Mouse (Mus musculus): Measurements from ENCODE around the gene Zfp865. TPM values are rescaled to one million over a fixed set of nuclear protein-coding genes. Genes with fewer than 3 reads are reported as not detected.
A peak's percentile ranks its signal among the peaks of the same experiment; 100 is the strongest.

Gene Zfp865
- polyA plus RNA-seq, 1 experiment from 2014 or later = 8.4 TPM

DNA sequence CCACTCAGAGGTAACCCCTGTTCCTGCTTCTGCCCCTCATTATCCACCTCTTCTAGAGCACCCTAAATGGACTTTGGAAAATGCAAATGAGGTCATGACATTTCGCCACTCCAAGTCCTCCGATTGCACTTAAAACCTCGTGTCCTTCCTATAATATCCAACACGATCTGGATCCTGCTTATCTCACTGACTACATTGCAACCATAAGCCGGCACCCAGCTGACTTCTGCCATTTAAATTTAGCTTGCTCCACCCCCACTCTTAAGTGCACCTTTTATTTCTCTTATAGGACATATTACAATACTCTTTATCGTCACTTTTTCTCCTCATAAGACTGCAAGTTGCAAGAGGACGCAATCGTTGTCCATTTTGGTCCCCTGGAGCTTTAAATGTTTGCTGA lies 17.3 kb downstream of the Zfp865 start:
- no peak for ATAC-seq (replicated peaks)
- peaks cover 26% of the 10 kb centered on the region for H3K36me3 ChIP-seq (replicated peaks)
- peak overlapping the region; percentile 57 for H3K4me3 ChIP-seq
- 90% methylated on average over 8 of the region's 8 CpGs for WGBS
- no peaks in the 10 kb centered on the region for H3K9me3 ChIP-seq
- H3K27me3 ChIP-seq (replicated peaks) = no peaks in the 10 kb centered on the region
- H3K9ac ChIP-seq = no peak overlapping the region
- H3K27ac ChIP-seq = peak overlapping the region; percentile 97
- H3K4me2 ChIP-seq = peak overlapping the region; percentile 58
- peaks cover 19% of the 10 kb centered on the region for H3K4me1 ChIP-seq

DNA sequence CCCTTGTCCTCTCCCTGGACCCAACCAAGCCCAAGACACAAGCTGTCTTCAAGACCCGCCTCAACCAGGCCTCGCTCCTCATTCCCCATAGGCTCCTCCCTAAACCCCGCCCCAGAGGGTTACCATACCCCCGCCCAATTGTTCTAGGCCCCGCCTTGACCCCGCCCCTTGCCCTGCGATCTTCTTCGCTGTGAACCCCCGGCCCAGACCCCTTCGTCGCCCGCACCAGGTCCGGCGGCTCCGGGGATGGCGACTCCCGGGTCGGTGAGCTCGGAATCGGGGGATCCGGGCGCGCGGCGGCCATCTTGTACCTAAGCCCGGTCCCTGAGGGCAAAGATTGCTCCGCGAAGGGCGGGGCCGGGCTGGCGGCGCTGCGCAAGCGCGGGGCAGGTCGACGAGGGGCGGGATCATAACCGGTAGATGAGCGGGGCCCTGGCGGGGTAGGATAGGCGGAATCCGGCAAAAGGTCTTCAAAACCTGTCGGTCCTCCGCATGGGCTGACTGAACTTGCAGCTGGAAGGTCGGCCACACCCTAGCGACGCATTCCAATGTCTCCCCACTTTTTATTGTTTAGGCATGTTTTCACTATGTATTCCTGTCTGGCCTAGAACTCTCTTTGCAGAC lies 18.0 kb downstream of the Zfp865 start, which contains the start of gene Zfp784:
TSS of gene Zfp784 (minus strand) at position 338 of the 624 bp plus-strand sequence.
- H3K4me3 ChIP-seq = peak within 1 kb of the TSS; percentile 57
- peaks cover 20% of the 10 kb centered on the region for H3K36me3 ChIP-seq (replicated peaks)
- peaks cover 19% of the 10 kb centered on the region for H3K4me1 ChIP-seq
- H3K9ac ChIP-seq = peak within 1 kb of the TSS; percentile 64
- ATAC-seq (replicated peaks) = peak; percentile 95
- H3K27me3 ChIP-seq (replicated peaks) = no peaks in the 10 kb centered on the region
- peak within 1 kb of the TSS; percentile 97 for H3K27ac ChIP-seq
- no peaks in the 10 kb centered on the region for H3K9me3 ChIP-seq
- under 1% methylated on average over 48 of the region's 48 CpGs for WGBS
- peak within 1 kb of the TSS; percentile 58 for H3K4me2 ChIP-seq

DNA sequence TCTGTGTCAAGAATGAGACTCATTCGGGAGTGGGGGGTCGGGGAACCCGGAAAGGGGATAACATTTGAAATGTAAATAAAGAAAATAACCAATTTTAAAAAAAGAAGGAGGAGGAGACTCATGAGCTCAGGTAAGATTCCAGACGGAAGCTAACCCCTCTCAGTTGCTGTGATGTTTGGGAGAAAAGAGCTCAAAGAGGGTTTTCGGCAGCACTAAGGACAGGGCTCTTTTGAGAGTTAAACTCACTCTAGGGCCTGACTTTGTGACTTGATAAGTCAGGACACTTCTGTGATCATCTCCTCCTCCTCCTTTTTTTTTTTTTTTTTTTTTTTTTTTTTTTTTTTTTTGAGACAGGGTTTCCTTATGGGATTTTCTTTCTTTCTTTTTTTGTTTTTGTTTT lies 18.8 kb downstream of the Zfp865 start:
- Histone ChIP-seq H3K9ac (peak overlapping the region; percentile 64), H3K27me3 (replicated peaks) (no peaks in the 10 kb centered on the region), H3K36me3 (replicated peaks) (peaks cover 15% of the 10 kb centered on the region; the same call in 1 of the 2 replicates), H3K4me1 (peaks cover 19% of the 10 kb centered on the region), H3K4me2 (peak overlapping the region; percentile 58), H3K27ac (peak overlapping the region; percentile 97), H3K4me3 (peak overlapping the region; percentile 57), H3K9me3 (no peaks in the 10 kb centered on the region)
- 28% methylated on average over 5 of the region's 5 CpGs for WGBS
- no peak for ATAC-seq (replicated peaks)

DNA sequence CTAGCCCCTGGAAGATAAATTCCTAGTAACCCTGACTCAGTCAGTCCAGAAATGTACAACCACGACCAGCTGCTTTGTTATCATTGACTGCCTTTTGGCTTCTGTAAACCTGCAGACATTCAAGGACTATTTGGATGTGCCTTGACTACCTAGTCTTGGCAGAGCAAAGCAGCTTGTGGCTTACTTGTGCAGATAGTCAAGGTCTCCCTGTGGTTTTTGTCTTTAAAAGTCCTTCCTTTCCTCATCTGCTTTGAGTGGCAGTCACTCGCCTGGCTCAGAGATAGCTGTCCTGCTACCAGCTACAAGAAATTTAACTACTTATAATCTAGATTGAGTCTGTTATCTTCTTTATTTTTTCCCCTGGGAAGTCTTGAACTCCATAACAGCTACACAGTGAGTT lies 24.8 kb downstream of the Zfp865 start:
- no peaks in the 10 kb centered on the region for H3K9me3 ChIP-seq
- no peak overlapping the region for H3K4me2 ChIP-seq
- H3K9ac ChIP-seq = no peak overlapping the region
- H3K4me1 ChIP-seq = no peaks in the 10 kb centered on the region
- H3K36me3 ChIP-seq (replicated peaks) = no peaks in the 10 kb centered on the region
- 77% methylated on average over 2 of the region's 2 CpGs for WGBS
- no peak for ATAC-seq (replicated peaks)
- no peaks in the 10 kb centered on the region for H3K27me3 ChIP-seq (replicated peaks)
- no peak overlapping the region for H3K27ac ChIP-seq
- no peak overlapping the region for H3K4me3 ChIP-seq

DNA sequence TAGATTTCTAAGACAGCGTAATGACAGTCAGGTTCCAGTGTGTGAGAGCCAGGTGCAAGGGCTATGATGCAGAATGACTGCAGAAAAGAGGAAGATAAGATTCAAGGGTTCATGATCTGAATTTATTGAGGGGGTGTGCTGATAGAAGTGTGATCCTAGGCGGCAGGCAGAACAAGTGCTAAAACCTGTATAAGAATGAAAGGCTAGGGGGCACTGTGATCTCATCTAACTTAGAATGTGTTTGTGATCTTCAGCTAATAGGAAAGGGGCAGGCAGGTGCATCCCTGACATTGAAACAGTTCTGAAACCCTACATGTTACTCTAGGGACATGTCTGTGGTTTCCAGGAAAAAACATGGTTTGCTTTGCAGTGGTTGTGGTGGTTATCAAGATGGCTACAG lies 25.9 kb downstream of the Zfp865 start:
- ATAC-seq (replicated peaks) = no peak
- Histone ChIP-seq H3K9ac (no peak overlapping the region), H3K4me2 (no peak overlapping the region), H3K9me3 (no peaks in the 10 kb centered on the region), H3K27ac (no peak overlapping the region), H3K27me3 (replicated peaks) (no peaks in the 10 kb centered on the region), H3K4me3 (no peak overlapping the region), H3K36me3 (replicated peaks) (no peaks in the 10 kb centered on the region), H3K4me1 (peaks cover 9% of the 10 kb centered on the region)
- WGBS = 76% methylated on average over 2 of the region's 2 CpGs

DNA sequence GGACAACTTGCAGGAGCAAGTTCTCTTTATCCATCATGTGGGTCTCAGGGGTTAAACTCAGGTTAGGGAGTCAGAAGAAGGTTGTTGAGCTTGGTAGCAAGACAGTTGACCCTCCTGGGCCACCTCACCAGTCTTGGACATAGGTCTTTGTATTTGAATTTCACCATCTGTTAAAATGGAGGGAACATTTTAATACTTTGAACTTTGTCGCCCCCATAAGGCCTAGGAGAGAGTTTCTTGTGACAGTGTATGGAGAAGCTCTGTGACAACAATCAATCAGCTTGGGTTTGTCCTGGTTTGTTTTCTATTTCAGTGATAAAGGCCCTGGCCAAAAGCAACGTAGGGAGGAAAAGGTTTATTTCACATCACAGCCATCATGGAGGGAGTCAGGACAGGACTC lies 27.1 kb downstream of the Zfp865 start:
- Histone ChIP-seq H3K4me2 (no peak overlapping the region), H3K9me3 (no peaks in the 10 kb centered on the region), H3K4me3 (no peak overlapping the region), H3K27ac (no peak overlapping the region), H3K4me1 (peaks cover 13% of the 10 kb centered on the region), H3K27me3 (replicated peaks) (no peaks in the 10 kb centered on the region), H3K36me3 (replicated peaks) (no peaks in the 10 kb centered on the region), H3K9ac (no peak overlapping the region)
- no peak for ATAC-seq (replicated peaks)
- WGBS = 33% methylated on average over 2 of the region's 2 CpGs

DNA sequence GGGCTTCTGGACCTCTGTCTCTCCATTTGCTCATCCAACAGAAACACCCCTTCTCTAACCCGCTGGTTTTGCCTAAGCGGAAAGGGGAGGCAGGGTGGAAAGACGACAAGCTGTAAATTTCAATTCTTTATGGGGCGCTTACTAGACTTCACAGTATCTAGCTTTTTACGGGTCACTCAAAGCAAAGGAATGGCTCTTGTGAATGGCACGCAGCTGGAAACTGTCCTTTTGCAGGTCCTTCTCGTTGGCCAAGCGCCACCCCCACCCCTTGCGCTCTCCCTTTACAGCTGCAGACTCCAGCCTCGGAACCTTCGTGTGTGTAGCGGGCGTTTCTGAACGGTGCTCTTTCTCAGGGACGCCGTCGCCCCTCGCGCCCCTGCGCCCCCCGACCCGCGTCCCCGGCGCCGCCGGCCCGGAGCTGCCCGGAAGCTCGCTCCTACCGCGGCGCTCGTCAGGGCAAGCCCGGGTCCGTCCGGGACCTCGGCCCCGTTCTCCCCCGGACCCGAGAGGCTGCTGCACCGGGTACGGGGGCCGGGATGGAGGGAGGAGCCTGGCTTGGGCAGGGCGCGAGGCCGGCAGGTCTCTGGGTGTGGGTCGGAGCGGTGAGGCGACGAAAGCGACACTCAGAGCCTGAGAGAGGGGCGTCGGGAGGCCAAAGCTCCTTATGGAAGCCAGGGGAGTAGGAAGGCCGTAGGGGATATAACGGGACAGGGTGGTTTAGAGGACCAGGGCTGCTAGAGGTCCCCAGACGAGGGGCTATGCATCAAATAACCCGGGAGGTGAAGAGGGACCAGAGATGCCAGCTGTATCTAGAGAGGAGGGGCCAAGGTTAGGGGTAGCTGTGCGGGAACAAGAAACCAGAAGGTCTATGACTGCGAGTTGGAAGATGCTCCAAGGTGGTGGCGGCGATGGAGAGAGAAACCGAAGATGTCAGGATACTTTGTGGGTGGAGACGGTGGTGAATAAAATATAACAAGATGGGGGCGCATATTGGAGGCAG lies 31.3 kb downstream of the Zfp865 start, which contains the start of gene Zfp580:
TSS of gene Zfp580 (plus strand) at position 346 of the 1,000 bp plus-strand sequence.
- Histone ChIP-seq H3K4me3 (peak within 1 kb of the TSS; percentile 51), H3K9me3 (no peaks in the 10 kb centered on the region), H3K9ac (peak within 1 kb of the TSS; percentile 59), H3K4me1 (peaks cover 53% of the 10 kb centered on the region), H3K27me3 (replicated peaks) (peaks cover 31% of the 10 kb centered on the region), H3K4me2 (peak within 1 kb of the TSS; percentile 91), H3K36me3 (replicated peaks) (no peaks in the 10 kb centered on the region), H3K27ac (peak within 1 kb of the TSS; percentile 82)
- WGBS = under 1% methylated on average over 65 of the region's 65 CpGs
- ATAC-seq (replicated peaks) = peak; percentile 78

DNA sequence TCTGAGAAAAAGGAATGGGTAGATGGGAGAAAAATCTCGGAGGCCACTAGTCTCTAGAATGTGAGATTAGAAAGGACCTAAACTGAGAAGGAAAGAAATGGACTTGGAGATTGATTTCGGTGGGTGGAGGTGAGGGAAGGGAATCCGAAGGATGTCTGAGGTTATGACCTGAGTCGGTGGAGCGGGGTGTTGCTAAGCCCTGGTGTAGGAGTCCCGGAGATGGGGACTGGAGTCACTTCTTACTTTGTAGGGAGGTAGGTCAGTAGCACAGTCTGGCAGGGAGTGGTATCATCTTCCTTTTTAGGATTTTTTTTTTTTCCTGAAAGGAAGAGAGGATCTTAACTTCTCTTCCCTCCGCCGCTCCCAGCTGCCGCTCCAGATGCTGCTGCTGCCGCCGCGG lies 32.3 kb downstream of the Zfp865 start:
- Histone ChIP-seq H3K27me3 (replicated peaks) (peaks cover 31% of the 10 kb centered on the region), H3K9ac (peak overlapping the region; percentile 59), H3K4me1 (peaks cover 57% of the 10 kb centered on the region), H3K4me3 (peak overlapping the region; percentile 51), H3K9me3 (no peaks in the 10 kb centered on the region), H3K27ac (no peak overlapping the region), H3K4me2 (peak overlapping the region; percentile 91), H3K36me3 (replicated peaks) (no peaks in the 10 kb centered on the region)
- ATAC-seq (replicated peaks) = no peak
- WGBS = 6% methylated on average over 10 of the region's 12 CpGs

DNA sequence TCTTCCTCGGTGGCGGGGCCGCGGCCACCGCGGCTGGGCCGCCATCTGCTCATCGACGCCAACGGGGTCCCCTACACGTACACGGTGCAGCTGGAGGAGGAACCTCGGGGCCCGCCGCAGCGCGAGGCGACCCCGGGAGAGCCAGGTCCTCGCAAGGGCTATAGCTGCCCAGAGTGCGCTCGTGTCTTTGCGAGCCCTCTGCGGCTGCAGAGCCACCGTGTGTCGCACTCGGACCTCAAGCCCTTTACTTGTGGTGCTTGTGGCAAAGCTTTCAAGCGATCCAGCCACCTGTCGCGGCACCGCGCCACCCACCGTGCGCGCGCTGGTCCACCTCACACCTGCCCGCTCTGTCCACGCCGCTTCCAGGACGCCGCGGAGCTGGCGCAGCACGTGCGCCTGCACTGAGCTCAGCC lies 32.8 kb downstream of the Zfp865 start:
- Histone ChIP-seq H3K27me3 (replicated peaks) (peaks cover 31% of the 10 kb centered on the region), H3K4me1 (peaks cover 62% of the 10 kb centered on the region), H3K4me3 (peak overlapping the region; percentile 51), H3K4me2 (peak overlapping the region; percentile 91), H3K27ac (no peak overlapping the region), H3K9ac (peak overlapping the region; percentile 59), H3K9me3 (no peaks in the 10 kb centered on the region), H3K36me3 (replicated peaks) (no peaks in the 10 kb centered on the region)
- no peak for ATAC-seq (replicated peaks)
- 6% methylated on average over 41 of the region's 45 CpGs for WGBS

DNA sequence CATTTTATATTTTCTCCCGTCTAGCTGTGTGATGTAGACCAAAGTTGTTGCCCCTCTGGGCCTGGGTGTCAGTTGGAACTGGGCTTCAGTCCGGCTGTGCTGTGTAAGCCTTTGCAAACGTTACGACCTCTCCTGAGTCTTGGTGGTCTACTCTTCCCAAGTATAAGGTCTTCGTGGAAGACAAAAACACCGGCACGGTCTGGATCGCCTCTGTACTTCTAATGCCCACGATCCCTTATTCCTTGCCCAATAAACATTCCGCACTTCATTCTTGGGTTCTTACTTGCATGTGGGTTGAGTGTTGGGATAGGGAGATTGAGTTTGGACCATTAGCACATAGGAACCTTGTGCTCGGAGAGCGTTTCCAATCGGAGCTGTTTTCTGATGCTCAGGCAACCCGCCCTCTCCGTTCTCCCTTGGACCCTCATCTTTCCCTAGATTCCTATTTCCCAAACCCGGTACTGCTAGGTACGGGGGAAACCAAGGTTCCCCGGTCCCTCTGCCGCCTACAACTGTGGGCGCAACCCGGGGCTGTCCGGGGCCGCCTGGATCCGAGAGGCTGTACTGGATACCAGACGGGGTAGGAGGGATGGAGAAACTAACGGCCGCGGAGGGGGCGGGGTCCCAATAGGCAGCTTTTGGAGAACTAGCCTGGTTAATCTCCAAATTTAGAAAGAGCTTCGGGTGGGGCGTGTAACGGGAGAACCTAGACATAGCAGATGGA lies 33.4 kb downstream of the Zfp865 start:
- H3K9ac ChIP-seq = peak overlapping the region; percentile 62
- no peak for ATAC-seq (replicated peaks)
- no peak overlapping the region for H3K27ac ChIP-seq
- WGBS = 7% methylated on average over 32 of the region's 32 CpGs
- peak overlapping the region; percentile 91 for H3K4me2 ChIP-seq
- peak overlapping the region; percentile 51 for H3K4me3 ChIP-seq
- H3K9me3 ChIP-seq = no peaks in the 10 kb centered on the region
- H3K4me1 ChIP-seq = peaks cover 68% of the 10 kb centered on the region
- no peaks in the 10 kb centered on the region for H3K36me3 ChIP-seq (replicated peaks)
- peaks cover 31% of the 10 kb centered on the region for H3K27me3 ChIP-seq (replicated peaks)

DNA sequence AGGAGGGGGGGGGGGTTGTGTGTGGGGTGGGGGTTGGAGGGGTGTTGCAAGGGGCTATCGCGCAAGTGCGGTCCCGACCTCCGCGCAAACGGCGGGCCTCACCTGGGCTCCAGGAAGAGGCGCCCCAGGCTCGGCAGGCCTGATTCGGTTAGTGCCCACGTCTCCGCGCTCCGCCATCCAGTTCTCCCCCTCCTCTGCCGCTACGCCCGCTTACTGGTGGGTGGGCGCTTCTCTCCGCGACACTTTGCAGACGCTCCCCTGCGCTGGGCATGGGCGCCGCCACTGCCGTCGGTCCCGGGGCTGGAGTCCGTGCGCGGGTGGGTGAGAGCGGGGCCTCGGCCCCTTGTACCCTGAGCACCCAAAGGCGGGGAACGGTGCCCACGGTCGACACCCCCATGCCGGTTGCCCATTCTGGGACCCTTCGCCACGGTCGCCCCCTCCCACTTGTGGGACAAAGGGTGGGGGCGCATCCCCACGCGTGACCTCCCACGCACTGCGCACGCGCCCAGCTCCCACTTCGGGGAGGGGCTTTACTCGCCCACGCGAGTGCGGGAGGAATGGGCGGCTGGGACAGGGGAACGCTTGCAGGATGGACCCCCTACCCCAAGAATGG lies 36.6 kb downstream of the Zfp865 start:
- Histone ChIP-seq H3K36me3 (replicated peaks) (no peaks in the 10 kb centered on the region), H3K27ac (peak overlapping the region; percentile 82), H3K9ac (peak overlapping the region; percentile 76), H3K4me3 (peak overlapping the region; percentile 67), H3K27me3 (replicated peaks) (peaks cover 31% of the 10 kb centered on the region), H3K4me1 (peaks cover 81% of the 10 kb centered on the region), H3K4me2 (peak overlapping the region; percentile 63), H3K9me3 (no peaks in the 10 kb centered on the region)
- peak; percentile 7 for ATAC-seq (replicated peaks)
- under 1% methylated on average over 55 of the region's 55 CpGs for WGBS

Measured in midbrain, embryonic 15.5 days (tissue).